28 mouse cellular contexts compared by ENCODE assay signal in genomic region chr2:122191849-122192248, GRCm38 (mm10). TPM values are rescaled to one million over a fixed set of nuclear protein-coding genes. Genes with fewer than 3 reads are reported as not detected.
A peak's percentile ranks its signal among the peaks of the same experiment; 100 is the strongest.
DNase-seq lines count a peak whose midpoint lies in the region; ATAC-seq and TF ChIP-seq lines count a peak whose summit lies in the region.
"Had no signal": no experiment of that assay in that cellular context is flagged by ENCODE, and none has a peak within 500 bp of the region (broad histone marks: within the 10 kb centered on the region; RNA-seq: fewer than 3 reads in every experiment).

No protein-coding gene starts in this region.

- peaks cover 15% of the 10 kb centered on the region for H3K4me1 ChIP-seq in G1E (ENCODE audit: insufficient read depth, low read depth, low read length)
- H3K4me1 ChIP-seq in MEL (ENCODE audit: control insufficient read depth in 1 of 2, insufficient read depth in 2 of 2, low read length in 2 of 2): peaks cover 16 to 17% of the 10 kb centered on the region in 2 experiments
- H3K4me1 ChIP-seq in forebrain, embryonic 10.5 days: no peaks in the 10 kb centered on the region

- peak; percentile 76 to 90 for TF ChIP-seq EP300 in MEL (IDR thresholded peaks at IDR 0.05; ENCODE audit: low read depth in 1 of 2, low read length in 2 of 2)

- ATAC-seq in G1E (ENCODE audit: extremely low read depth, insufficient number of reproducible peaks, low FRiP score, poor library complexity, severe bottlenecking): peak; percentile 72
- ATAC-seq: activated CD4-positive, CD25-positive, alpha-beta regulatory T cell, adult 4 months; CD4-positive, CD25-positive, alpha-beta regulatory T cell, adult 4 months; Patski had no signal

- WGBS in forebrain, embryonic 10.5 days: 85% methylated on average over 3 of the region's 3 CpGs

- peak overlapping the region; percentile 36; the same call in 1 of the 2 replicates for H3K9ac ChIP-seq in MEL (ENCODE audit: control insufficient read depth, low read depth, low read length, poor library complexity, severe bottlenecking)

- H3K79me2 ChIP-seq in MEL (ENCODE audit: control insufficient read depth, insufficient read depth, low read length, poor library complexity): no peaks in the 10 kb centered on the region

- H3K9me3 ChIP-seq in G1E (replicated peaks) (no peaks in the 10 kb centered on the region), MEL (replicated peaks; ENCODE audit: insufficient read depth, low read length) (no peaks in the 10 kb centered on the region)
- no peaks in the 10 kb centered on the region for H3K9me3 ChIP-seq in forebrain, embryonic 10.5 days

- H3K36me3 ChIP-seq in G1E (replicated peaks) (no peaks in the 10 kb centered on the region), MEL (ENCODE audit: control insufficient read depth in 1 of 2, insufficient read depth in 2 of 2, low read length in 2 of 2) (peaks cover 0 to 15% of the 10 kb centered on the region in 2 experiments; a peak in 2 of 4 replicates)
- H3K36me3 ChIP-seq in forebrain, embryonic 10.5 days (replicated peaks): no peaks in the 10 kb centered on the region

- intact Hi-C loops in left cerebral cortex, postnatal 4 days (cut with DNase I): loop anchor here (5.0 to 10.0 kb wide), 2 partner anchors 110 to 433 kb away; no protein-coding TSS in a partner anchor

- H3K27me3 ChIP-seq in G1E (ENCODE audit: insufficient read depth, low read length): no peaks in the 10 kb centered on the region
- no peaks in the 10 kb centered on the region for H3K27me3 ChIP-seq in MEL (ENCODE audit: control insufficient read depth in 1 of 2, insufficient read depth in 2 of 2, low read length in 2 of 2)
- H3K27me3 ChIP-seq in forebrain, embryonic 10.5 days (ENCODE audit: poor library complexity, severe bottlenecking): no peaks in the 10 kb centered on the region
- H3K27me3 ChIP-seq: CH12.LX had no signal

- DNase-seq in G1E (ENCODE audit: low spot score) (no peak), MEL (ENCODE audit: low read depth, low spot score) (peak; percentile 76), MEL-GATA-1-ER (ENCODE audit: extremely low read depth, low read depth) (peak; percentile 32)
- DNase-seq in left cerebral cortex, postnatal 4 days: no peak
- no peak for DNase-seq in layer of hippocampus, adult 11-12 months (ENCODE audit: low spot score)
- no peak for DNase-seq in forebrain, embryonic 10.5 days (ENCODE audit: extremely low spot score, low spot score)
- DNase-seq: adrenal gland, adult 2 months; adrenal gland, adult 8-10 months; adrenal gland, postnatal 10 days; adrenal gland, postnatal 14 days; adrenal gland, postnatal 25 days; adrenal gland, postnatal 36 days; B cell, adult 2 months; cerebellum, adult 11 months; cerebellum, adult 11-12 months; cerebellum, adult 18-20 months; cerebellum, adult 2 months; cerebellum, adult 8-10 months; cerebellum, adult 9-10 months had no signal

- peak overlapping the region; percentile 73 for H3K27ac ChIP-seq in MEL (ENCODE audit: control insufficient read depth, low read depth, low read length)
- H3K27ac ChIP-seq in forebrain, embryonic 10.5 days: no peak overlapping the region

- TF ChIP-seq RAD21 in MEL (IDR thresholded peaks at IDR 0.05; ENCODE audit: low read depth, low read length): no peak

- TF ChIP-seq POLR2A in MEL (IDR thresholded peaks at IDR 0.05; ENCODE audit: control insufficient read depth in 1 of 2, insufficient read depth in 1 of 2, low read depth in 1 of 2, low read length in 2 of 2, poor library complexity in 1 of 2): no peak

- H3K4me3 ChIP-seq in G1E (ENCODE audit: low read depth, low read length) (no peak overlapping the region), MEL (ENCODE audit: control insufficient read depth in 1 of 2, insufficient read depth in 1 of 2, low read depth in 2 of 2, low read length in 2 of 2) (peak overlapping the region in 1 of 2 experiments; percentile 22; a peak in 1 of 4 replicates)
- H3K4me3 ChIP-seq in forebrain, embryonic 10.5 days: no peak overlapping the region

- TF ChIP-seq CTCF in G1E (IDR thresholded peaks at IDR 0.05; ENCODE audit: low read depth, low read length) (no peak), MEL (IDR thresholded peaks at IDR 0.05 in 2 of 3, conservative IDR thresholded peaks at IDR 0.05 in 1 of 3; ENCODE audit: control insufficient read depth in 1 of 3, insufficient read depth in 1 of 3, low read depth in 2 of 3, low read length in 3 of 3, poor library complexity in 1 of 3, severe bottlenecking in 1 of 3) (no peak)

TF ChIP-seq in MEL, 35 proteins besides CTCF, POLR2A, EP300 and RAD21:
- peak; percentile 56; the same call in 1 of the 2 replicates for TF ChIP-seq MXI1 (IDR thresholded peaks at IDR 0.05; ENCODE audit: low read depth, low read length)
- TF ChIP-seq MAX (IDR thresholded peaks at IDR 0.05; ENCODE audit: low read length): 0 out of 2 replicates have a peak, but pooled peaks have one; percentile 20
- TF ChIP-seq GATA1 (IDR thresholded peaks at IDR 0.05; ENCODE audit: low read depth, low read length): peak; percentile 89
- TF ChIP-seq RCOR1 (IDR thresholded peaks at IDR 0.05; ENCODE audit: low read depth, low read length): peak; percentile 57; the same call in 1 of the 2 replicates
- TF ChIP-seq MAFK (IDR thresholded peaks at IDR 0.05; ENCODE audit: borderline replicate concordance, low read depth, low read length): no peak
- TF ChIP-seq TAL1 (IDR thresholded peaks at IDR 0.05; ENCODE audit: low read length): peak; percentile 24; the same call in 1 of the 2 replicates
- TF ChIP-seq USF1 (IDR thresholded peaks at IDR 0.05; ENCODE audit: low read depth, low read length): no peak
- TF ChIP-seq ETS1 (IDR thresholded peaks at IDR 0.05; ENCODE audit: low read depth, low read length): peak; percentile 82
- TF ChIP-seq MYC (IDR thresholded peaks at IDR 0.05; ENCODE audit: low read depth, low read length): 0 out of 2 replicates have a peak, but pooled peaks have one; percentile 25
- TF ChIP-seq SIN3A (IDR thresholded peaks at IDR 0.05; ENCODE audit: low read length): no peak
- TF ChIP-seq TCF12 (IDR thresholded peaks at IDR 0.05; ENCODE audit: low read depth, low read length): peak; percentile 89

RNA-seq across cellular contexts. Expression of gene Terb2, which starts 5.8 kb away (rescaled TPM):
- total RNA-seq in G1E (2014; fragmentation: Nextera tagmentation): not detected in 2 replicates
- total RNA-seq in G1E (2017): not detected in 2 replicates
- polyA plus RNA-seq in G1E (2012): not detected in 2 replicates
- total RNA-seq in MEL (2012; rRNA removed): not detected in 2 replicates
- not detected for polyA plus RNA-seq in MEL (2012; ENCODE audit: insufficient read depth in 1 of 2, insufficient read length in 2 of 2, low read depth in 1 of 2, low replicate concordance in 2 of 2, missing spikeins in 1 of 2)
- not detected for total RNA-seq in left cerebral cortex, postnatal 4 days (2021)
- polyA plus RNA-seq in forebrain, embryonic 10.5 days (2016; fragmentation: Nextera tagmentation; extraction: Ambion mirVana): not detected in 2 replicates
- total RNA-seq: adrenal gland, adult 18-20 months; adrenal gland, adult 2 months; adrenal gland, adult 8-10 months; adrenal gland, postnatal 10 days; adrenal gland, postnatal 14 days; adrenal gland, postnatal 25 days; adrenal gland, postnatal 36 days; adrenal gland, postnatal 4 days; CH12.LX had no signal
- polyA plus RNA-seq: activated CD4-positive, CD25-positive, alpha-beta regulatory T cell, adult 4 months; adrenal gland, adult 2 months; brain, embryonic 14.5 days; C2C12; CD4-positive, CD25-positive, alpha-beta regulatory T cell, adult 4 months; cerebellum, adult 2 months; Patski had no signal

RNA-seq across cellular contexts. Expression of gene Patl2, which starts 5.9 kb away (rescaled TPM):
- 1.1 and 1.9 TPM in 2 replicates for total RNA-seq in G1E (2014; fragmentation: Nextera tagmentation)
- total RNA-seq in G1E (2017): 13.7 and 14.5 TPM in 2 replicates
- 0.04 and 0.09 TPM in 2 replicates for polyA plus RNA-seq in G1E (2012)
- 0.58 and 0.72 TPM in 2 replicates for total RNA-seq in MEL (2012; rRNA removed)
- polyA plus RNA-seq in MEL (2012; ENCODE audit: insufficient read depth in 1 of 2, insufficient read length in 2 of 2, low read depth in 1 of 2, low replicate concordance in 2 of 2, missing spikeins in 1 of 2): under 1 TPM in 1 of 2 experiments, not detected in 1; 0.84 TPM
- total RNA-seq in left cerebral cortex, postnatal 4 days (2021): not detected
- not detected in 2 replicates for polyA plus RNA-seq in forebrain, embryonic 10.5 days (2016; fragmentation: Nextera tagmentation; extraction: Ambion mirVana)
- total RNA-seq: adrenal gland, adult 18-20 months; adrenal gland, adult 2 months; adrenal gland, postnatal 25 days; adrenal gland, postnatal 36 days; CH12.LX had no signal
- polyA plus RNA-seq: adrenal gland, adult 2 months; brain, embryonic 14.5 days; C2C12 had no signal

RNA-seq across cellular contexts. Expression of gene Trim69, which starts 31.3 kb away (rescaled TPM):
- total RNA-seq in G1E (2014; fragmentation: Nextera tagmentation): not detected in 2 replicates
- total RNA-seq in G1E (2017): not detected in 2 replicates
- polyA plus RNA-seq in G1E (2012): not detected in 2 replicates
- not detected in 2 replicates for total RNA-seq in MEL (2012; rRNA removed)
- polyA plus RNA-seq in MEL (2012; ENCODE audit: insufficient read depth in 1 of 2, insufficient read length in 2 of 2, low read depth in 1 of 2, low replicate concordance in 2 of 2, missing spikeins in 1 of 2): under 1 TPM in 1 of 2 experiments, not detected in 1; 0.04 TPM
- total RNA-seq in left cerebral cortex, postnatal 4 days (2021): not detected
- polyA plus RNA-seq in forebrain, embryonic 10.5 days (2016; fragmentation: Nextera tagmentation; extraction: Ambion mirVana): 0.09 TPM in 1 of 2 replicates, not detected in the other
- total RNA-seq: adrenal gland, adult 2 months; adrenal gland, adult 8-10 months; adrenal gland, postnatal 10 days; adrenal gland, postnatal 14 days; adrenal gland, postnatal 25 days; adrenal gland, postnatal 4 days; ES-E14 had no signal
- polyA plus RNA-seq: adrenal gland, adult 2 months; brain, embryonic 14.5 days; cerebellum, adult 2 months had no signal

RNA-seq across cellular contexts. Expression of gene Sord, which starts 42.7 kb away (rescaled TPM):
- 211 and 213 TPM in 2 replicates for total RNA-seq in G1E (2014; fragmentation: Nextera tagmentation)
- total RNA-seq in G1E (2017): 230 and 241 TPM in 2 replicates
- polyA plus RNA-seq in G1E (2012): 91.7 and 102 TPM in 2 replicates
- total RNA-seq in MEL (2012; rRNA removed): 39.6 and 41.1 TPM in 2 replicates
- 10 to 100 TPM in 1 of 2 experiments, not detected in 1; 61.7 TPM for polyA plus RNA-seq in MEL (2012; ENCODE audit: insufficient read depth in 1 of 2, insufficient read length in 2 of 2, low read depth in 1 of 2, low replicate concordance in 2 of 2, missing spikeins in 1 of 2)
- 10 to 100 TPM; 14.9 to 16.0 TPM for total RNA-seq in left cerebral cortex, postnatal 4 days (2021)
- 30.7 and 30.9 TPM in 2 replicates for polyA plus RNA-seq in forebrain, embryonic 10.5 days (2016; fragmentation: Nextera tagmentation; extraction: Ambion mirVana)

RNA-seq across cellular contexts. Expression of gene B2m, which starts 44.4 kb away (rescaled TPM):
- total RNA-seq in G1E (2014; fragmentation: Nextera tagmentation) (996 and 1,120 TPM in 2 replicates), G1E (2017) (2,007 and 2,025 TPM in 2 replicates), MEL (2012; rRNA removed) (108 and 135 TPM in 2 replicates)
- polyA plus RNA-seq in G1E (2012) (28.8 and 29.6 TPM in 2 replicates), MEL (2012; ENCODE audit: insufficient read depth in 1 of 2, insufficient read length in 2 of 2, low read depth in 1 of 2, low replicate concordance in 2 of 2, missing spikeins in 1 of 2) (1,000 to 10,000 TPM in 1 of 2 experiments, 100 to 1,000 TPM in 1; 229 to 1,161 TPM)
- 10 to 100 TPM; 38.3 to 42.6 TPM for total RNA-seq in left cerebral cortex, postnatal 4 days (2021)
- 89.2 and 89.5 TPM in 2 replicates for polyA plus RNA-seq in forebrain, embryonic 10.5 days (2016; fragmentation: Nextera tagmentation; extraction: Ambion mirVana)

Comparison
In these comparisons a context has a peak if more than half of its experiments do, and no peak if none do; other contexts are left out.
1. DNase-seq: peak in MEL (single experiment) and MEL-GATA-1-ER (single experiment); none in G1E (single experiment), left cerebral cortex, postnatal 4 days (single experiment), layer of hippocampus, adult 11-12 months (single experiment) and forebrain, embryonic 10.5 days (single experiment).